Mouse (Mus musculus): ENCODE measurements around the gene Odf4. TPM values are rescaled to one million over a fixed set of nuclear protein-coding genes. Genes with fewer than 3 reads are reported as not detected.

Gene Odf4
- polyA plus RNA-seq, 1 experiment from 2014 or later: 1.3 TPM

GRCm38 (mm10) chr11:68892233-68892832, 34.5 kb downstream of the Odf4 start:
- H3K4me2 ChIP-seq (ENCODE audit: low read depth, low read length): no peak overlapping the region
- no peak overlapping the region for H3K4me3 ChIP-seq (ENCODE audit: low read depth, low read length)
- H3K4me1 ChIP-seq (ENCODE audit: control insufficient read depth, insufficient read depth, low read length): no peaks in the 10 kb centered on the region
- no peaks in the 10 kb centered on the region for H3K27me3 ChIP-seq (ENCODE audit: control insufficient read depth, insufficient read depth, low read length)
- no peaks in the 10 kb centered on the region for H3K36me3 ChIP-seq (ENCODE audit: control insufficient read depth, insufficient read depth, low read length)
- 81% methylated on average over 15 of the region's 15 CpGs for WGBS
- no peaks in the 10 kb centered on the region for H3K9me3 ChIP-seq (ENCODE audit: control insufficient read depth, low read length)
- H3K27ac ChIP-seq (ENCODE audit: low read depth, low read length): no peak overlapping the region
- ATAC-seq (ENCODE audit: low read depth): no peak
- no peak overlapping the region for H3K9ac ChIP-seq (replicated peaks; ENCODE audit: low read depth, low read length)

DNA sequence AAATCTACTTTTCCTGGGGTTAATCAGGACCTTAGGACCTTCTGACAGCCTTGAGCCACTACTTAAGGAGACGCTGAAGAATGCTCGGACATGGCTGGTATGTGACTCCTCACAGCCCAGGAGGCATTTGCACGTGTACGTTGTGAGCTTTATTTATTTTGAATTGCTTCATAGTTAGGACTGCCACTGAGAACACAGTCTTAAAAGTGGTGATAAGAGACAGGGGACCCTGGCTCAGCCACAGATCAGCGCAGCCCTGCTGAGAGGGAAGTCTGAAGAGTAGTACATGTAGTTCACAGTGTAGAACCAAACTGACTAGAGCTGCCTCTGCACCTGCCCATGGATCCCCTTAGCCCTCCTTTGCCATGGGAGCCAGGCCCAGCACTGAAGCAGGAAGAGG, 35.1 kb downstream of the Odf4 start:
- Histone ChIP-seq H3K9me3 (ENCODE audit: control insufficient read depth, low read length) (no peaks in the 10 kb centered on the region), H3K36me3 (ENCODE audit: control insufficient read depth, insufficient read depth, low read length) (no peaks in the 10 kb centered on the region), H3K4me3 (ENCODE audit: low read depth, low read length) (no peak overlapping the region), H3K4me2 (ENCODE audit: low read depth, low read length) (no peak overlapping the region), H3K27ac (ENCODE audit: low read depth, low read length) (no peak overlapping the region), H3K27me3 (ENCODE audit: control insufficient read depth, insufficient read depth, low read length) (no peaks in the 10 kb centered on the region), H3K9ac (replicated peaks; ENCODE audit: low read depth, low read length) (no peak overlapping the region), H3K4me1 (ENCODE audit: control insufficient read depth, insufficient read depth, low read length) (no peaks in the 10 kb centered on the region)
- 80% methylated on average over 5 of the region's 5 CpGs for WGBS
- no peak for ATAC-seq (ENCODE audit: low read depth)

GRCm38 (mm10) chr11:68890625-68891024, 36.3 kb downstream of the Odf4 start:
- WGBS: 50% methylated on average over 2 of the region's 2 CpGs
- H3K36me3 ChIP-seq (ENCODE audit: control insufficient read depth, insufficient read depth, low read length): no peaks in the 10 kb centered on the region
- no peak overlapping the region for H3K4me2 ChIP-seq (ENCODE audit: low read depth, low read length)
- ATAC-seq (ENCODE audit: low read depth): no peak
- H3K27me3 ChIP-seq (ENCODE audit: control insufficient read depth, insufficient read depth, low read length): no peaks in the 10 kb centered on the region
- H3K9me3 ChIP-seq (ENCODE audit: control insufficient read depth, low read length): no peaks in the 10 kb centered on the region
- no peak overlapping the region for H3K4me3 ChIP-seq (ENCODE audit: low read depth, low read length)
- H3K27ac ChIP-seq (ENCODE audit: low read depth, low read length): no peak overlapping the region
- H3K9ac ChIP-seq (replicated peaks; ENCODE audit: low read depth, low read length): no peak overlapping the region
- H3K4me1 ChIP-seq (ENCODE audit: control insufficient read depth, insufficient read depth, low read length): no peaks in the 10 kb centered on the region

DNA sequence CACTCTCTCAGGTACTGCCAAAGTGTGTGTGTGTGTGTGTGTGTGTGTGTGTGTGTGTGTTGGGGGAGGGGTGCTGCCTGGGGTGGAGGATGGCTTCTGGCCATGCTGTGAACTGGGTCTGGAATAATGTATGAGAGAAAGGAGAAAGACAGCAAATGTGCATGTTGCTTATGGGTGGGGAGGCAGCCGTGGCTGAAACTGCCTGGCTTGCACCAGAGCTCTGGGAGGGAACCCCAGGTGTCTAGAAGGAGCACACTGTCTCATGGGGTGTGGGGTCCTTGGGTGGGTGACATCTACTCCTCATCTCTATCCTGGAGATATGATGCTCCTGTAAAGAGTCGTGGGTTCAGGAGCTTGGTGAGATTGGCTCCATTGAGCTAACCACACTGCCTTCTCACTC, 38.2 kb downstream of the Odf4 start:
- no peak overlapping the region for H3K9ac ChIP-seq (replicated peaks; ENCODE audit: low read depth, low read length)
- no peaks in the 10 kb centered on the region for H3K4me1 ChIP-seq (ENCODE audit: control insufficient read depth, insufficient read depth, low read length)
- no peak for ATAC-seq (ENCODE audit: low read depth)
- WGBS: 76% methylated on average over 2 of the region's 2 CpGs
- H3K9me3 ChIP-seq (ENCODE audit: control insufficient read depth, low read length): no peaks in the 10 kb centered on the region
- H3K27ac ChIP-seq (ENCODE audit: low read depth, low read length): no peak overlapping the region
- no peaks in the 10 kb centered on the region for H3K27me3 ChIP-seq (ENCODE audit: control insufficient read depth, insufficient read depth, low read length)
- no peak overlapping the region for H3K4me3 ChIP-seq (ENCODE audit: low read depth, low read length)
- H3K4me2 ChIP-seq (ENCODE audit: low read depth, low read length): no peak overlapping the region
- H3K36me3 ChIP-seq (ENCODE audit: control insufficient read depth, insufficient read depth, low read length): no peaks in the 10 kb centered on the region

GRCm38 (mm10) chr11:68888253-68888652, 38.6 kb downstream of the Odf4 start, which contains the start of gene Rnf222:
Rnf222 (plus strand) TSS chr11:68888553.
- no peaks in the 10 kb centered on the region for H3K36me3 ChIP-seq (ENCODE audit: control insufficient read depth, insufficient read depth, low read length)
- no peak within 1 kb of the TSS for H3K27ac ChIP-seq (ENCODE audit: low read depth, low read length)
- H3K27me3 ChIP-seq (ENCODE audit: control insufficient read depth, insufficient read depth, low read length): no peaks in the 10 kb centered on the region
- H3K9ac ChIP-seq (replicated peaks; ENCODE audit: low read depth, low read length): no peak within 1 kb of the TSS
- H3K9me3 ChIP-seq (ENCODE audit: control insufficient read depth, low read length): no peaks in the 10 kb centered on the region
- H3K4me2 ChIP-seq (ENCODE audit: low read depth, low read length): no peak within 1 kb of the TSS
- ATAC-seq (ENCODE audit: low read depth): no peak
- H3K4me1 ChIP-seq (ENCODE audit: control insufficient read depth, insufficient read depth, low read length): no peaks in the 10 kb centered on the region
- WGBS: 31% methylated on average over 6 of the region's 6 CpGs
- H3K4me3 ChIP-seq (ENCODE audit: low read depth, low read length): no peak within 1 kb of the TSS

GRCm38 (mm10) chr11:68886091-68886490, 40.8 kb downstream of the Odf4 start:
- no peak overlapping the region for H3K9ac ChIP-seq (replicated peaks; ENCODE audit: low read depth, low read length)
- H3K27ac ChIP-seq (ENCODE audit: low read depth, low read length): no peak overlapping the region
- no peaks in the 10 kb centered on the region for H3K4me1 ChIP-seq (ENCODE audit: control insufficient read depth, insufficient read depth, low read length)
- H3K9me3 ChIP-seq (ENCODE audit: control insufficient read depth, low read length): no peaks in the 10 kb centered on the region
- H3K4me3 ChIP-seq (ENCODE audit: low read depth, low read length): no peak overlapping the region
- 86% methylated on average over 5 of the region's 5 CpGs for WGBS
- H3K27me3 ChIP-seq (ENCODE audit: control insufficient read depth, insufficient read depth, low read length): no peaks in the 10 kb centered on the region
- no peaks in the 10 kb centered on the region for H3K36me3 ChIP-seq (ENCODE audit: control insufficient read depth, insufficient read depth, low read length)
- ATAC-seq (ENCODE audit: low read depth): no peak
- no peak overlapping the region for H3K4me2 ChIP-seq (ENCODE audit: low read depth, low read length)

GRCm38 (mm10) chr11:68884368-68884767, 42.5 kb downstream of the Odf4 start:
- no peaks in the 10 kb centered on the region for H3K9me3 ChIP-seq (ENCODE audit: control insufficient read depth, low read length)
- no peaks in the 10 kb centered on the region for H3K27me3 ChIP-seq (ENCODE audit: control insufficient read depth, insufficient read depth, low read length)
- H3K9ac ChIP-seq (replicated peaks; ENCODE audit: low read depth, low read length): no peak overlapping the region
- H3K4me1 ChIP-seq (ENCODE audit: control insufficient read depth, insufficient read depth, low read length): no peaks in the 10 kb centered on the region
- ATAC-seq (ENCODE audit: low read depth): no peak
- H3K36me3 ChIP-seq (ENCODE audit: control insufficient read depth, insufficient read depth, low read length): no peaks in the 10 kb centered on the region
- 80% methylated on average over 5 of the region's 5 CpGs for WGBS
- no peak overlapping the region for H3K4me2 ChIP-seq (ENCODE audit: low read depth, low read length)
- H3K27ac ChIP-seq (ENCODE audit: low read depth, low read length): no peak overlapping the region
- H3K4me3 ChIP-seq (ENCODE audit: low read depth, low read length): no peak overlapping the region

- Histone ChIP-seq H3K9me3 (ENCODE audit: control insufficient read depth, low read length) (no peaks in the 10 kb centered on the region), H3K4me1 (ENCODE audit: control insufficient read depth, insufficient read depth, low read length) (no peaks in the 10 kb centered on the region)
- 91% methylated on average over 2 of the region's 2 CpGs for WGBS
Observed at GRCm38 (mm10) chr11:68883843-68884242, 43.0 kb downstream of the Odf4 start.

GRCm38 (mm10) chr11:68882107-68882506, 44.8 kb downstream of the Odf4 start:
- Histone ChIP-seq H3K4me2 (ENCODE audit: low read depth, low read length) (no peak overlapping the region), H3K9me3 (ENCODE audit: control insufficient read depth, low read length) (no peaks in the 10 kb centered on the region), H3K36me3 (ENCODE audit: control insufficient read depth, insufficient read depth, low read length) (no peaks in the 10 kb centered on the region), H3K27ac (ENCODE audit: low read depth, low read length) (no peak overlapping the region), H3K9ac (replicated peaks; ENCODE audit: low read depth, low read length) (no peak overlapping the region), H3K4me1 (ENCODE audit: control insufficient read depth, insufficient read depth, low read length) (no peaks in the 10 kb centered on the region), H3K4me3 (ENCODE audit: low read depth, low read length) (no peak overlapping the region), H3K27me3 (ENCODE audit: control insufficient read depth, insufficient read depth, low read length) (no peaks in the 10 kb centered on the region)
- 28% methylated on average over 14 of the region's 14 CpGs for WGBS
- ATAC-seq (ENCODE audit: low read depth): no peak

More at GRCm38 (mm10) chr11:68883843-68884242, 43.0 kb downstream of the Odf4 start:
- H3K9ac ChIP-seq (replicated peaks; ENCODE audit: low read depth, low read length): no peak overlapping the region
- ATAC-seq (ENCODE audit: low read depth): no peak
- no peak overlapping the region for H3K4me2 ChIP-seq (ENCODE audit: low read depth, low read length)
- no peaks in the 10 kb centered on the region for H3K36me3 ChIP-seq (ENCODE audit: control insufficient read depth, insufficient read depth, low read length)
- no peak overlapping the region for H3K27ac ChIP-seq (ENCODE audit: low read depth, low read length)
- H3K4me3 ChIP-seq (ENCODE audit: low read depth, low read length): no peak overlapping the region
- no peaks in the 10 kb centered on the region for H3K27me3 ChIP-seq (ENCODE audit: control insufficient read depth, insufficient read depth, low read length)
